Mouse (Mus musculus) stomach, embryonic 14.5 days (tissue): Measurements from ENCODE around the gene Chp2. TPM values are rescaled to one million over a fixed set of nuclear protein-coding genes. Genes with fewer than 3 reads are reported as not detected.
"Not testable (repeated sequence)": the region's sequence is repeated elsewhere in the genome, so short reads cannot be mapped to it uniquely, and the experiment has no call there.

Experiments used
- ATAC-seq: fragments of 200-750 bp; cut with Nextera tagmentation; 2 replicates; pipeline ENCODE4 v1.8.0; 2017; ENCODE audit warnings: low read depth, moderate TSS enrichment; ENCODE audit not compliant: insufficient number of reproducible peaks, insufficient read depth, low FRiP score
- H3K27ac ChIP-seq: fragments of 300-500 bp; sonication (generic); 2 replicates; pipeline ENCODE4 v1.5.1; 2014; ENCODE audit warnings: mild to moderate bottlenecking, low read length, moderate library complexity, mixed read lengths
- H3K27me3 ChIP-seq: fragments of 300-500 bp; sonication (generic); 2 replicates; pipeline ENCODE4 v1.6.1; 2014; ENCODE audit warnings: low read length, control low read depth, mixed read lengths; ENCODE audit not compliant: control insufficient read depth, insufficient read depth
- H3K36me3 ChIP-seq: fragments of 300-500 bp; sonication (generic); 2 replicates; pipeline ENCODE4 v1.6.1; 2014; ENCODE audit warnings: mild to moderate bottlenecking, control low read depth, low read length, moderate library complexity, mixed read lengths; ENCODE audit not compliant: control insufficient read depth, insufficient read depth
- H3K4me1 ChIP-seq: fragments of 300-500 bp; sonication (generic); 2 replicates; pipeline ENCODE4 v1.6.1; 2014; ENCODE audit warnings: low read length, control low read depth, mixed read lengths; ENCODE audit not compliant: control insufficient read depth, insufficient read depth
- H3K4me2 ChIP-seq: fragments of 300-500 bp; sonication (generic); replicated peaks from 2 replicates; pipeline ENCODE4 v1.6.1; 2014; ENCODE audit warnings: low read depth, low read length, control low read depth
- H3K4me3 ChIP-seq: fragments of 300-500 bp; sonication (generic); 2 replicates; pipeline ENCODE4 v1.5.1; 2014; ENCODE audit warnings: low read depth, low read length, control low read depth
- H3K9ac ChIP-seq: fragments of 300-500 bp; sonication (generic); replicated peaks from 2 replicates; pipeline ENCODE4 v1.6.1; 2014; ENCODE audit warnings: low read depth, mild to moderate bottlenecking, control low read depth, low read length, moderate library complexity, mixed read lengths
- H3K9me3 ChIP-seq: fragments of 300-500 bp; sonication (generic); 2 replicates; pipeline ENCODE4 v1.6.1; 2016; ENCODE audit warnings: low read depth, low read length, control low read depth; ENCODE audit not compliant: control insufficient read depth
- WGBS: fragments of 180-500 bp; shearing (Covaris S2); extraction: QIAGEN DNeasy Blood & Tissue Kit; methylation state at CpG from one replicate; pipeline ENCODE4 v1.1.7; 2014; 5-methylcytosine and 5-hydroxymethylcytosine counted together
- polyA plus RNA-seq: library from polyadenylated mRNA; unstranded; fragments of >200 nt; fragmentation: Nextera tagmentation; extraction: Ambion mirVana; gene quantifications from 2 replicates; pipeline ENCODE4 v1.2.1, GENCODE M21; 2014

The Chp2 gene
- polyA plus RNA-seq, 1 experiment from 2014 or later, result not detected

DNA sequence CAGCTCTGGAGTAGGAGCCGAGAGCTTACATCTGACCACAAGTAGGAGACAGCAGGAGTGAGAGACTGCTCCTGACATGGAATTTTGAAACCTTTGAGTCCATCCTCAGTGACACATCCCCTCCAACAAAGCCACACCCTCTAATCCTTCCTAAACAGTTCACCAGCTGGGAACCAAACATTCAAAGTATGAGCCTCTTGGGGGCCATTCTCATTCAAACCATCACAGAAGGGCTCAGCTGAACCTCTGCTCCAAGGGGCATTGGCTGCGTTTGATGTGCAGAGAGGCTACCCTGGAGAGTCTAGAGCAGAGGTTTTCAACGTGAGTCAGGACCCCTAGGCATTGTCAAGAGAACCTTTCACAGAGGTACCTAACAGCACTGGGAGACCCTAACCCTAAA lies 10.0 kb downstream of the Chp2 start:
- Histone ChIP-seq H3K4me3 (no peak overlapping the region), H3K27ac (no peak overlapping the region), H3K9ac (no peak overlapping the region), H3K36me3 (no peaks in the 10 kb centered on the region), H3K9me3 (no peaks in the 10 kb centered on the region; the same call in 1 of the 2 replicates), H3K27me3 (no peaks in the 10 kb centered on the region), H3K4me2 (no peak overlapping the region), H3K4me1 (no peaks in the 10 kb centered on the region)
- ATAC-seq, result no peak
- 57% methylated on average over 3 of the region's 3 CpGs for WGBS

DNA sequence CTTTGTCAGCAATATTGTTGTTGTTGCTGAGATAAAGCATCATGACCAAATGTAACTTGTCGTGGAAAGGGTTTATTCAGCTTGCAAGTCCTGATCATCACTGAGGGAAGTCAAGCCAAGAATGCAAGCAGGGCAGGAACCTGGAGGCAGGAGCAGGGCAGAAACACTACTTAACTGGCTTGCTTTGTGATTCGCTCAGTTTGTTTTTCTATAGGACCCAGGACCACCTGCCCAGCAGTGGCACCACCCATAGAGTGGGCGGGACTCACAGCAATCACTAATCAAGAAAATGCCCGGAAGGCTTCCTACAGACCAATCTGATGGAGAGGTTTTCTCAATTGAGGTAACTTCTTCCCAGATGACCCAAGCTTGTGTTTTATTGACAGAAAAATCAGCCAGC lies 10.6 kb downstream of the Chp2 start:
- H3K9me3 ChIP-seq, result no peaks in the 10 kb centered on the region; the same call in 1 of the 2 replicates
- 71% methylated on average over 4 of the region's 4 CpGs for WGBS
- H3K27me3 ChIP-seq, result no peaks in the 10 kb centered on the region
- no peak overlapping the region for H3K27ac ChIP-seq
- H3K4me1 ChIP-seq, result no peaks in the 10 kb centered on the region
- H3K36me3 ChIP-seq, result no peaks in the 10 kb centered on the region
- no peak for ATAC-seq
- H3K9ac ChIP-seq, result no peak overlapping the region
- H3K4me2 ChIP-seq, result no peak overlapping the region
- no peak overlapping the region for H3K4me3 ChIP-seq

DNA sequence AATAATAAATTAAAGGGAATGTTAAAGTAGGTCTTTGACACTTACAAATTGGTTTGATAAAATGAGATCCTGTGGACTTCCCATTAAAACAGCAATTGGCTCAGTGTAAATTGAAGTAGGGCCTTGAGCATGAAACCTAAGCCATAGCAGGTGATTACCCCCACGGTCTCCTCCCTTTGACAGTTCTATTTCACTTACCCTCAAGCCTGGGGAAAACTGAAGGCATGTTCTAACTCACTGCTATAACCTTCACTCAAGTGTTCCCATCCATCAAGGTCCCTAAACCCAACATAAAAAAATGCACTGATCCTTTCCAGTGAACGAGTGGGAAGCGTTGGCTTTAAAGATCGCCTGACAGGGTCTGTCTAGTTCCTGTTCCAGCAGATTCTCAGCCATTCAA lies 11.6 kb downstream of the Chp2 start:
- Histone ChIP-seq H3K4me3 (no peak overlapping the region), H3K27ac (no peak overlapping the region), H3K9ac (no peak overlapping the region), H3K9me3 (no peaks in the 10 kb centered on the region; the same call in 1 of the 2 replicates), H3K4me2 (no peak overlapping the region), H3K36me3 (no peaks in the 10 kb centered on the region), H3K27me3 (no peaks in the 10 kb centered on the region), H3K4me1 (no peaks in the 10 kb centered on the region)
- ATAC-seq, result no peak
- WGBS, result 64% methylated on average over 4 of the region's 4 CpGs

DNA sequence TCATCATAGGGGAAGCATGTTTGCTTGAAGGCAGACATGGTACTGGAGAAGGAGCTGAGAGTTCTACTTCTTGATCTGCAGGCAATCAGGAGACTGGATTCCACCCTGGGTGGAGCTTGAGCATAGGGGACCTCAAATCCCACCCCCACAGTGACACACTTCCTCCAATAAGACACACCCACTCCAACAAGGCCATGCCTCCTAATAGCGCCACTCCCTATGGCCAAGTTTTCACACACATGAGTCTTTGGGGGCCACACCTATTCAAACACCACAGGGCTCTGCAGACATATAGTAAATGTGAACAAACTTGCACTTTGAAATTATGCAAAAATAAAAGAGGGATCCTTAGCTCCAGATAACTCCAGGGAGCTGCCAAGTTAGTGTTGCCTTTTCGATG lies 19.6 kb downstream of the Chp2 start:
- no peaks in the 10 kb centered on the region for H3K4me1 ChIP-seq
- H3K27ac ChIP-seq, result no peak overlapping the region
- no peaks in the 10 kb centered on the region for H3K27me3 ChIP-seq
- no peak overlapping the region for H3K4me2 ChIP-seq
- H3K36me3 ChIP-seq, result no peaks in the 10 kb centered on the region
- ATAC-seq, result 0 out of 2 replicates have a peak, but pooled peaks have one; percentile 42
- H3K4me3 ChIP-seq, result no peak overlapping the region
- no peak overlapping the region for H3K9ac ChIP-seq
- 81% methylated on average over 2 of the region's 2 CpGs for whole genome bisulfite sequencing
- no peaks in the 10 kb centered on the region for H3K9me3 ChIP-seq

DNA sequence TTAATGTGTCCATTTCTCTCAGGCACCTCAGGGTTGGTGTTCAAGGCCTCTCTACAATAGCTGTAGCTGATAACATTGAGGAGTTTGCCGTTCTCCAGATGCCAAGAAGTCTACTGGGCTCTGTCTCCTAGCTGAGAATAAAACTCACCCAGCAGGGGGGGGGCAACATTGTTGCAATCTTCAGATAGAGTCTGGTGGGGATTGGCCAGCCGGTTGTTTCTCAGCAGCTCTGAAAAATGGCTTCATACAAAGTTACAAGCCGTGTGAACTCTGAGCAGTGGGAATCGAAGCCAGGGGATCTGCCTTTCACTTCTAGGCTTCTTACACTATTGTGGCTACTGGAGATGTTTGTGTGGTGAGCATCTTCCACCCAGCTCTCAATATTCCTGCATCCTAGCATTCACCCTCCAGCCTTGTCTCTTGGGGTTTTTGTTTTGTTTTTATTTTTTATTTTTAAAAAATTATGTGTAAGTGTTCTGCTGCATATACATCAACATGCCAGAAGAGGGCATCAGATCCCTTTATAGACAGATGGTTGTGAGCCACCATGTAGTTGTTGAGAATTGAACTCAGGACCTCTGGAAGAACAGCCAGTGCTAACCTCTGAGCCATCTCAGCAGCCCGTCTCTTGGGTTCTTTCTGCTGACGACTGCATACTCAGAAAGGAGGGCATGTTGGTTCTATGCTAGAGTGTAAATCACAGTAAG lies 21.3 kb downstream of the Chp2 start:
- Histone ChIP-seq H3K4me3 (no peak overlapping the region), H3K27me3 (no peaks in the 10 kb centered on the region), H3K9ac (no peak overlapping the region), H3K4me2 (no peak overlapping the region), H3K27ac (no peak overlapping the region), H3K9me3 (no peaks in the 10 kb centered on the region), H3K4me1 (no peaks in the 10 kb centered on the region), H3K36me3 (no peaks in the 10 kb centered on the region)
- 80% methylated on average over 6 of the region's 6 CpGs for WGBS
- no peak for ATAC-seq

DNA sequence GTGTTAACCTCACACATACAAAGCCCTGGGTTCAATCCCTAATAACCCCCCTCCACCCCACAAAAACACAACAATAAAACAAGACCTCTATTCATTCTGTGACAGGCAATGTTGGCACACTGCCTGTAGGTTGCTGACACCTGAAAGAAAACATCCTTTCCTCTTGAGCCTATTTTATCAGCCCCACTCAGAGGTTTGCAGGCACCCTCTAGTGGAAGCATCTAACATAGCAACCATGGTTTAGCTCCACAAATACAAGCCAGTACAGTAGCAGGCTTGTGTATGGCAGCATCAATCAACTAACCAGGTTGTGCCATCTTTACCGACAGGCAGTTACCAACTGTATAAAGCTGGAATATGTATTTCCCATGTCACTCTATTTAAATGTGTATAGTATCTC lies 23.0 kb downstream of the Chp2 start:
- Histone ChIP-seq H3K4me2 (no peak overlapping the region), H3K9ac (no peak overlapping the region), H3K9me3 (no peaks in the 10 kb centered on the region), H3K27ac (no peak overlapping the region), H3K4me1 (no peaks in the 10 kb centered on the region), H3K27me3 (no peaks in the 10 kb centered on the region), H3K36me3 (no peaks in the 10 kb centered on the region), H3K4me3 (no peak overlapping the region)
- no peak for ATAC-seq
- 42% methylated on average over 1 of the region's 1 CpGs for WGBS

DNA sequence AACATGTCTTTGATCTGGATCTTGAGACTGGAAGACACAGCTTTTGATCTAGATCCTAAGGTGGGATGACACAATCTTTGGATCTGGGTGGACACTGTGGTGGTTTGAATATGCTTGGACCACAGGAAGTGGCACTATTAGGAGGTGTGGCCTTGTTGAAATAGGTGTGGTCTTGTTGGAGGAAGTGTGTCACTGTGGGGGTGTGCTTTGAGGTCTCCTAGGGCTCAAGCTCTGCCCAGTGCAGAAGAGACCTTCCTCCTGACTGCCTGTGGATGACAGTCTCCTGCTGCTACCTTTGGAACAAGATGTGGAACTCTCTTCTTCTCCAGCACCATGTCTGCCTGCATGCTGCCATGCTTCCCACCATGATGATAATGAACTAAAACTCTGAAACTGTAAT lies 23.4 kb downstream of the Chp2 start:
- H3K4me3 ChIP-seq, H3K4me2 ChIP-seq, H3K9me3 ChIP-seq, H3K4me1 ChIP-seq, H3K36me3 ChIP-seq, H3K27me3 ChIP-seq, H3K9ac ChIP-seq, ATAC-seq, H3K27ac ChIP-seq: not testable (repeated sequence)

DNA sequence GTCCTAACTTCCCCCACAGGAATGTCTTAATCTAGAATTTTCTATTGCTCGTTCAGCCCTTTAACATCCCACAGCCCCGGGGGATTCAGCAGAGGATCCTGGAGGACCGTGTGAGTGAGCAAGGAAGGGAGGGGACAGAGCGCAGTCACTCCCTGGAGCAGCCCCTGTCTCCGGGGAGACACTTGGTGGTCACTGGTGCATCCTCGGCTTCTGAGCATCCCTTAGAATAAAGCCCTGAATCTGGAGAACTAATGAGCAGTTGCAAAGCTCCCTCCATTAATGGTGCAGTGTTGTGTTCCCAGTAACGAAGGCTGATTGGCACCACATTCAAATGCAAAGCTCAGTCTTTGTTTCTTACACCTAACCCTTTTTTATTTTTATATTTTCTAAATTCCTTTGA lies 24.9 kb downstream of the Chp2 start:
- no peak overlapping the region for H3K4me3 ChIP-seq

DNA sequence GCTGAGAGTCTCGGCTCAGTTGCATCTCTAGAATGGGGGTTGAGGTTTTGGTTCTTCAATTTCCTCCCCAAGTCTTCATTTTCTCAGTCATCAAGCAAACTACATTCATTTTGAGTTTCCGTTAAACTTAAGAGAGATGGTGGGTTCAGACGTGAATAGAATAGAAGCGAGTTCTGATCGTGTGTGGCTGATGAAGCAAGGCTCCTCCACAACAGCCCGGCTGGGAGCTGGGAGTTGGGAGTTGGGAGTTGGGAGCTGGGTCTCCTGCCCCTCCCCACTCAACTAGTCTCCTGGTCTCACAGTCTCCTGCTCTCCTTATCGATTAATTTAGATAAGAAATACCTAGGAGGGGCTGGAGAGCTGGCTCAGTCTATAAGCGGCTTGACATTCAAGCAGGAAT lies 25.3 kb downstream of the Chp2 start:
- Histone ChIP-seq H3K27ac (no peak overlapping the region), H3K4me3 (no peak overlapping the region), H3K9ac (no peak overlapping the region), H3K9me3 (no peaks in the 10 kb centered on the region), H3K4me1 (no peaks in the 10 kb centered on the region), H3K27me3 (no peaks in the 10 kb centered on the region), H3K4me2 (no peak overlapping the region), H3K36me3 (no peaks in the 10 kb centered on the region)
- ATAC-seq, result no peak
- 69% methylated on average over 8 of the region's 8 CpGs for WGBS

More for the DNA sequence above, 24.9 kb downstream of the Chp2 start:
- no peak overlapping the region for H3K27ac ChIP-seq
- H3K27me3 ChIP-seq, result no peaks in the 10 kb centered on the region
- no peaks in the 10 kb centered on the region for H3K9me3 ChIP-seq
- H3K9ac ChIP-seq, result no peak overlapping the region
- 52% methylated on average over 7 of the region's 7 CpGs for WGBS
- no peaks in the 10 kb centered on the region for H3K4me1 ChIP-seq
- no peaks in the 10 kb centered on the region for H3K36me3 ChIP-seq
- no peak for ATAC-seq
- H3K4me2 ChIP-seq, result no peak overlapping the region
